Mouse (Mus musculus) thymus, adult 2 months (tissue): ENCODE measurements around the gene Tmc8.

Experiments
- CTCF ChIP-seq: fragments of 200-500 bp; IDR thresholded peaks from 2 replicates; pipeline ENCODE4 v1.5.1; 2012; ENCODE audit warnings: mild to moderate bottlenecking, control low read depth, low read length, moderate library complexity, borderline replicate concordance; ENCODE audit not compliant: control insufficient read depth, poor library complexity, insufficient read depth; ENCODE audit errors: extremely low read depth
- POLR2A ChIP-seq: fragments of 200-500 bp; IDR thresholded peaks from 2 replicates; pipeline ENCODE4 v1.6.1; 2012; ENCODE audit warnings: mild to moderate bottlenecking, low read length, control low read depth, moderate library complexity; ENCODE audit not compliant: control insufficient read depth, poor library complexity, insufficient read depth; ENCODE audit errors: extremely low read depth

GRCm38 (mm10) chr11:117819095-117819494 is 37.2 kb downstream of the Tmc8 start:
- no peak for TF ChIP-seq CTCF
- no peak for TF ChIP-seq POLR2A
